Mouse (Mus musculus) urinary bladder, postnatal 10 days (tissue): ENCODE data around the gene Pja2.
"Not testable (repeated sequence)": the region's sequence is repeated elsewhere in the genome, so short reads cannot be mapped to it uniquely, and the experiment has no call there.

Experiments used
- DNase-seq: peaks from one replicate; pipeline ENCODE4 v3.0.0; 2022; ENCODE audit warnings: low spot score

Pja2 gene

GRCm38 (mm10) chr17:64331898-64332769 is at the start of gene Pja2:
TSS of gene Pja2 (minus strand) at chr17:64331916.
- peak; percentile 95 for DNase-seq

- DNase-seq, result no peak
Observed at GRCm38 (mm10) chr17:64375327-64375726, 43.6 kb upstream of the Pja2 start.

- no peak for DNase-seq
Observed at GRCm38 (mm10) chr17:64363694-64364093, 32.0 kb upstream of the Pja2 start.

GRCm38 (mm10) chr17:64362570-64362969 is 30.9 kb upstream of the Pja2 start:
- no peak for DNase-seq

GRCm38 (mm10) chr17:64361911-64362425 is 30.3 kb upstream of the Pja2 start:
- no peak for DNase-seq

- DNase-seq, result no peak
Observed at GRCm38 (mm10) chr17:64353940-64354339, 22.2 kb upstream of the Pja2 start.

- no peak for DNase-seq
Observed at GRCm38 (mm10) chr17:64346135-64346534, 14.4 kb upstream of the Pja2 start.

GRCm38 (mm10) chr17:64344576-64345172 is 13.0 kb upstream of the Pja2 start:
- DNase-seq, result no peak

GRCm38 (mm10) chr17:64341698-64342097 is 10.0 kb upstream of the Pja2 start:
- DNase-seq, result no peak

- DNase-seq, result no peak
Observed at GRCm38 (mm10) chr17:64339752-64340151, 8.0 kb upstream of the Pja2 start.

- no peak for DNase-seq
Observed at GRCm38 (mm10) chr17:64337220-64337619, 5.5 kb upstream of the Pja2 start.

GRCm38 (mm10) chr17:64333956-64334355 is 2.2 kb upstream of the Pja2 start:
- no peak for DNase-seq

- no peak for DNase-seq
Observed at GRCm38 (mm10) chr17:64332770-64333096, 1.0 kb upstream of the Pja2 start.

- DNase-seq, result no peak
Observed at GRCm38 (mm10) chr17:64331291-64331897, 322 bp downstream of the Pja2 start.

- DNase-seq, result no peak
Observed at GRCm38 (mm10) chr17:64330885-64331284, 831 bp downstream of the Pja2 start.

- DNase-seq, result no peak
Observed at GRCm38 (mm10) chr17:64324556-64324955, 7.2 kb downstream of the Pja2 start.

- no peak for DNase-seq
Observed at GRCm38 (mm10) chr17:64315428-64315827, 16.3 kb downstream of the Pja2 start.

GRCm38 (mm10) chr17:64314523-64314922 is 17.2 kb downstream of the Pja2 start:
- not testable (repeated sequence) for DNase-seq

- DNase-seq, result no peak
Observed at GRCm38 (mm10) chr17:64297628-64298027, 34.1 kb downstream of the Pja2 start.

GRCm38 (mm10) chr17:64292740-64293139 is 39.0 kb downstream of the Pja2 start:
- DNase-seq, result no peak

GRCm38 (mm10) chr17:64289684-64290083 is 42.0 kb downstream of the Pja2 start:
- no peak for DNase-seq

GRCm38 (mm10) chr17:64288000-64288399 is 43.7 kb downstream of the Pja2 start:
- DNase-seq, result no peak

GRCm38 (mm10) chr17:64286836-64287235 is 44.9 kb downstream of the Pja2 start:
- no peak for DNase-seq
